Mouse (Mus musculus) heart, embryonic 14.5 days (tissue): Measurements from ENCODE around the gene Ddx51. TPM values are rescaled to one million over a fixed set of nuclear protein-coding genes. Genes with fewer than 3 reads are reported as not detected.

Source experiments
- ATAC-seq: fragments of 200-750 bp; cut with Nextera tagmentation; 2 replicates; pipeline ENCODE4 v1.8.0; 2017; ENCODE audit warnings: low read depth, moderate TSS enrichment; ENCODE audit not compliant: insufficient number of reproducible peaks, insufficient read depth, low FRiP score
- H3K27ac ChIP-seq, 2 experiments: fragments of 200-500 bp in 1 of 2; fragments of 300-500 bp in 1 of 2; sonication (generic) in 1 of 2; replicated peaks in 1 of 2; 2 replicates each; pipeline ENCODE4 v1.5.1; 2012 to 2014; ENCODE audit warnings: low read depth in 2 of 2, low read length in 2 of 2, control low read depth in 1 of 2, mild to moderate bottlenecking in 1 of 2, mixed read lengths in 1 of 2; ENCODE audit not compliant: control insufficient read depth in 1 of 2, insufficient read depth in 1 of 2
- H3K27me3 ChIP-seq: fragments of 300-500 bp; sonication (generic); 2 replicates; pipeline ENCODE4 v1.6.1; 2014; ENCODE audit warnings: mild to moderate bottlenecking, low read length, control low read depth; ENCODE audit not compliant: control insufficient read depth, insufficient read depth
- H3K36me3 ChIP-seq: fragments of 300-500 bp; sonication (generic); 2 replicates; pipeline ENCODE4 v1.6.1; 2014; ENCODE audit warnings: mild to moderate bottlenecking, control low read depth, low read length, mixed read lengths; ENCODE audit not compliant: control insufficient read depth, insufficient read depth
- H3K4me1 ChIP-seq, 2 experiments: fragments of 200-500 bp in 1 of 2; fragments of 300-500 bp in 1 of 2; sonication (generic) in 1 of 2; 2 replicates each; pipeline ENCODE4 v1.6.1; 2012 to 2014; ENCODE audit warnings: low read length in 2 of 2, control low read depth in 1 of 2, mixed read lengths in 1 of 2; ENCODE audit not compliant: control insufficient read depth in 2 of 2, insufficient read depth in 2 of 2
- H3K4me2 ChIP-seq: fragments of 300-500 bp; sonication (generic); 2 replicates; pipeline ENCODE4 v1.6.1; 2014; ENCODE audit warnings: mild to moderate bottlenecking, low read length
- H3K4me3 ChIP-seq, 2 experiments: fragments of 200-500 bp in 1 of 2; fragments of 300-500 bp in 1 of 2; sonication (generic) in 1 of 2; 2 replicates each; pipeline ENCODE4 v1.5.1; 2012 to 2014; ENCODE audit warnings: low read length in 2 of 2, mild to moderate bottlenecking in 2 of 2, control low read depth in 1 of 2, low read depth in 1 of 2, moderate library complexity in 1 of 2; ENCODE audit not compliant: control insufficient read depth in 1 of 2, insufficient read depth in 1 of 2
- H3K9ac ChIP-seq: fragments of 300-500 bp; sonication (generic); 2 replicates; pipeline ENCODE4 v1.6.1; 2014; ENCODE audit warnings: mild to moderate bottlenecking, low read length
- H3K9me3 ChIP-seq: fragments of 300-500 bp; sonication (generic); 2 replicates; pipeline ENCODE4 v1.6.1; 2016; ENCODE audit warnings: low read length, control low read depth; ENCODE audit not compliant: control insufficient read depth
- WGBS: fragments of 180-500 bp; shearing (Covaris S2); extraction: QIAGEN DNeasy Blood & Tissue Kit; methylation state at CpG from one replicate; pipeline ENCODE4 v1.1.7; 2014; 5-methylcytosine and 5-hydroxymethylcytosine counted together
- polyA plus RNA-seq: library from polyadenylated mRNA; unstranded; fragments of >200 nt; fragmentation: Nextera tagmentation; extraction: Ambion mirVana; gene quantifications from 2 replicates; pipeline ENCODE4 v1.2.1, GENCODE M21; 2014

Ddx51 gene
- polyA plus RNA-seq, 1 experiment from 2014 or later = 14.3 TPM

DNA sequence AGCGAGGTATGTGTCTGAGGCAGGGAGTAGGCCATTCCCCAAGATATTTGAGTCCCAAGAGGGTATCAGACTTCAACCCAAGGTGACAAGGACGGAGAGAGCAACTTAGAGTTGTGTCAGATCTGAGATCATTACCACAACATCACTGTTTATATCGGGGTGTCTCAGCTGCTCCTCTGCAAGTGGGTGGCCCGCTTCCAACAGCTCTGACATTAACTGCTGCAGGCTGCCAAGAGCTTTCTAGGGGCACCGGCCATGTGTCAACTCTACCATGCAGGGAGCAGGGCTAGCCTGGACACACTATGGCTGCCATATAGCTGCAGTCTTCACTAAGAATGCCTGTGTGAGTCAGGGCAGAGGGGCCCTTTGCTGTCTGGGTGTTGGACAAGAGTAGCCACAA lies 43.4 kb upstream of the Ddx51 start:
- Histone ChIP-seq H3K4me1 (no peaks in the 10 kb centered on the region), H3K36me3 (no peaks in the 10 kb centered on the region), H3K27ac (no peak overlapping the region), H3K4me2 (no peak overlapping the region), H3K4me3 (no peak overlapping the region), H3K9ac (no peak overlapping the region), H3K9me3 (no peaks in the 10 kb centered on the region), H3K27me3 (no peaks in the 10 kb centered on the region)
- no peak for ATAC-seq
- WGBS = 75% methylated on average over 5 of the region's 5 CpGs

GRCm38 (mm10) chr5:110610484-110610883 lies 42.8 kb upstream of the Ddx51 start:
- 82% methylated on average over 7 of the region's 7 CpGs for WGBS
- H3K4me2 ChIP-seq = no peak overlapping the region
- H3K27ac ChIP-seq = no peak overlapping the region
- no peak for ATAC-seq
- H3K9me3 ChIP-seq = no peaks in the 10 kb centered on the region
- H3K9ac ChIP-seq = no peak overlapping the region
- no peak overlapping the region for H3K4me3 ChIP-seq
- no peaks in the 10 kb centered on the region for H3K36me3 ChIP-seq
- no peaks in the 10 kb centered on the region for H3K4me1 ChIP-seq
- H3K27me3 ChIP-seq = no peaks in the 10 kb centered on the region

GRCm38 (mm10) chr5:110611435-110612158 lies 41.7 kb upstream of the Ddx51 start:
- WGBS = 74% methylated on average over 5 of the region's 5 CpGs
- no peaks in the 10 kb centered on the region for H3K36me3 ChIP-seq
- no peak overlapping the region for H3K27ac ChIP-seq
- H3K9me3 ChIP-seq = no peaks in the 10 kb centered on the region
- H3K27me3 ChIP-seq = no peaks in the 10 kb centered on the region
- no peak overlapping the region for H3K4me3 ChIP-seq
- no peaks in the 10 kb centered on the region for H3K4me1 ChIP-seq
- H3K4me2 ChIP-seq = no peak overlapping the region
- ATAC-seq = no peak
- H3K9ac ChIP-seq = no peak overlapping the region

GRCm38 (mm10) chr5:110619226-110619625 lies 34.0 kb upstream of the Ddx51 start:
- Histone ChIP-seq H3K27ac (no peak overlapping the region), H3K9ac (no peak overlapping the region), H3K4me3 (no peak overlapping the region), H3K4me1 (no peaks in the 10 kb centered on the region), H3K9me3 (no peaks in the 10 kb centered on the region), H3K36me3 (no peaks in the 10 kb centered on the region), H3K4me2 (no peak overlapping the region), H3K27me3 (no peaks in the 10 kb centered on the region)
- WGBS = 84% methylated on average over 6 of the region's 6 CpGs
- no peak for ATAC-seq

DNA sequence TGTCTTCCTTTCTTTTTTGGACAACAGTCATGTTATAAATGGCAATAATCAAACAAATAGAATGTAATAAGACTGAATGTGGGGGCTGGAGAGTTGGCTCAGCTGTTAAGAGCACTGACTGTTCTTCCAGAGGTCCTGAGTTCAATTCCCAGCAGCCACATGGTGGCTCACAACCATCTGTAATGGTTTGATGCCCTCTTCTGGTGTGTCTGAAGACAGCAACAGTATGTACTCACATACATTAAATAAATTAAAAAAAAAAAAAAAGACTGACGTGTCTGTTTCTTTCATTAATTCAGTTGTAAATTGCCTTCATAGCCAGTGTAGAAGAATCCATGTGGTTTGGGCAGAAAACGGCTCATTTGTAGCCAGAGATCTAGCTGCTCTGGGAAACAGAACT lies 28.9 kb upstream of the Ddx51 start:
- Histone ChIP-seq H3K4me2 (no peak overlapping the region), H3K9me3 (no peaks in the 10 kb centered on the region), H3K4me1 (no peaks in the 10 kb centered on the region), H3K36me3 (no peaks in the 10 kb centered on the region), H3K9ac (no peak overlapping the region), H3K27ac (no peak overlapping the region), H3K27me3 (peaks cover 21% of the 10 kb centered on the region), H3K4me3 (no peak overlapping the region)
- WGBS = 79% methylated on average over 2 of the region's 2 CpGs
- no peak for ATAC-seq

DNA sequence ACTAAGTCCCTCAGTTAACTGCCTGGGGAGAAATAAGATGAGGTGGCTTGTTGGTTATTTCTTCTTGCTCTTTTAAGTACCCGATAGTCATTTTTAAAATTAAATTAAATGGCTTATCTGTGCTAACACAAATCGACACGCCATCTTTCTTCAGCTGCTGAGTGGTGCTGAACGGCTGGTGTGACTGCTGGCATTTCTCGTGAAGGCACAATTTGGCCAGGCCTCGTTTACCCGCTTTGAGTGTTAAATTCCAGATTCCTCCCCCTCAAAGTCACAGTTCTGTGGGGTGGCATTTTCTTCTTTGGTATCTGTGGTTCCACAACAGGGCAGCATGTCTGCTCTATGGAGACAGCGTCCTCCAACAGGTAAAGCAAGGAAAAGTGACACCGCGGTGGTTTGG lies 25.9 kb upstream of the Ddx51 start:
- 48% methylated on average over 10 of the region's 10 CpGs for WGBS
- no peak for ATAC-seq

GRCm38 (mm10) chr5:110628156-110628555 lies 25.1 kb upstream of the Ddx51 start:
- no peak overlapping the region for H3K4me3 ChIP-seq
- no peak for ATAC-seq
- no peak overlapping the region for H3K9ac ChIP-seq
- H3K4me1 ChIP-seq = no peaks in the 10 kb centered on the region
- WGBS = 11% methylated on average over 19 of the region's 19 CpGs
- no peaks in the 10 kb centered on the region for H3K36me3 ChIP-seq
- H3K27ac ChIP-seq = no peak overlapping the region
- no peaks in the 10 kb centered on the region for H3K9me3 ChIP-seq
- peaks cover 21% of the 10 kb centered on the region for H3K27me3 ChIP-seq
- no peak overlapping the region for H3K4me2 ChIP-seq

More for the DNA sequence above, 25.9 kb upstream of the Ddx51 start:
- Histone ChIP-seq H3K9me3 (no peaks in the 10 kb centered on the region), H3K27me3 (peaks cover 21% of the 10 kb centered on the region), H3K27ac (no peak overlapping the region), H3K9ac (no peak overlapping the region), H3K4me3 (no peak overlapping the region), H3K4me1 (no peaks in the 10 kb centered on the region), H3K36me3 (no peaks in the 10 kb centered on the region), H3K4me2 (no peak overlapping the region)

DNA sequence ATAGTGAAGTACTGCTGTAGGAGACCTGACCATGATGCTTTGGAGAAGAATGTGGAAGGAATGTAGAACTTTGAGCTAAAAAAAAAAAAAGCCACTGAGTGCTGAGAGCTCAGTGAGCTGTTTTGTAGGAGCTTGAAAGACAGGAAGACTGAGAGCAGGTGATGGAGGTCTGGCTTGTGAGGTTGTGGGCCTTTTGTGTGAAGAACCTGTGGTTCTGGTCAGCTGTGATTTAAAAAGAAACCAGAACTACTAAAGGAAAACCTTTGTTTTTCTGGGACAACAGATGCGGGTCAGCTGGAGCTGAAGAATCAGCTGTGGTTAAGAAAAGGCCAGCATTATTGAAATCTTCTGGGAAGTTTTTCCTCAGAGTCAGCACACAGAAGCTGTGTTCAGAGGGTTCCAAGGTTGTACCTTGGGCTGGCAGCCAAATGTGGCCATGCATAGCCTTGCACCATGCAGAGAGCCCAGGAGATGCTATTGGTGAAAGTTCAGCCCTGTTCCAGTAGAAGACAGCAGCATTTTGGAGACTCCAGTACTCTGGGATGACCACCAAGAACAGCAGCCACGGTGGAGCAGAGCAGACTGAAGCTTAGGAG lies 23.6 kb upstream of the Ddx51 start:
- Histone ChIP-seq H3K9me3 (no peaks in the 10 kb centered on the region), H3K4me3 (no peak overlapping the region), H3K9ac (no peak overlapping the region), H3K36me3 (no peaks in the 10 kb centered on the region), H3K4me2 (no peak overlapping the region), H3K27ac (no peak overlapping the region), H3K27me3 (peaks cover 21% of the 10 kb centered on the region), H3K4me1 (no peaks in the 10 kb centered on the region)
- ATAC-seq = no peak
- WGBS = 75% methylated on average over 2 of the region's 2 CpGs
